Mouse (Mus musculus) lung, embryonic 14.5 days (tissue): ENCODE measurements around the gene Ube2u. TPM values are rescaled to one million over a fixed set of nuclear protein-coding genes. Genes with fewer than 3 reads are reported as not detected.
"Not testable (repeated sequence)": the region's sequence is repeated elsewhere in the genome, so short reads cannot be mapped to it uniquely, and the experiment has no call there.

ENCODE experiments used
- ATAC-seq: fragments of 200-750 bp; cut with Nextera tagmentation; 2 replicates; pipeline ENCODE4 v1.8.0; 2017; ENCODE audit warnings: mild to moderate bottlenecking, moderate TSS enrichment, moderate library complexity; ENCODE audit not compliant: insufficient read depth
- DNase-seq: peaks from one replicate; pipeline ENCODE4 v3.0.0-alpha.2; 2015
- H3K27ac ChIP-seq: fragments of 300-500 bp; sonication (generic); 2 replicates; pipeline ENCODE4 v1.5.1; 2014; ENCODE audit warnings: low read depth, mild to moderate bottlenecking, moderate library complexity
- H3K27me3 ChIP-seq: fragments of 300-500 bp; sonication (generic); 2 replicates; pipeline ENCODE4 v1.6.1; 2014; ENCODE audit warnings: low read length, control low read depth; ENCODE audit not compliant: insufficient read depth
- H3K36me3 ChIP-seq: fragments of 300-500 bp; sonication (generic); 2 replicates; pipeline ENCODE4 v1.6.1; 2014; ENCODE audit warnings: control low read depth; ENCODE audit not compliant: insufficient read depth
- H3K4me1 ChIP-seq: fragments of 300-500 bp; sonication (generic); 2 replicates; pipeline ENCODE4 v1.6.1; 2014; ENCODE audit warnings: antibody characterized with exemption, control low read depth; ENCODE audit not compliant: insufficient read depth
- H3K4me2 ChIP-seq: fragments of 300-500 bp; sonication (generic); 2 replicates; pipeline ENCODE4 v1.6.1; 2014; ENCODE audit warnings: mild to moderate bottlenecking
- H3K4me3 ChIP-seq: fragments of 300-500 bp; sonication (generic); 2 replicates; pipeline ENCODE4 v1.5.1; 2014; ENCODE audit warnings: low read depth, low read length
- H3K9ac ChIP-seq: fragments of 300-500 bp; sonication (generic); 2 replicates; pipeline ENCODE4 v1.6.1; 2014
- H3K9me3 ChIP-seq: fragments of 300-500 bp; sonication (generic); 2 replicates; pipeline ENCODE4 v1.6.1; 2016; ENCODE audit warnings: low read depth, low read length, control low read depth
- CTCF ChIP-seq: IDR thresholded peaks from 2 replicates; pipeline ENCODE4 v1.5.1; 2016; ENCODE audit warnings: antibody characterized with exemption, low read depth
- WGBS: fragments of 180-500 bp; shearing (Covaris S2); extraction: QIAGEN DNeasy Blood & Tissue Kit; methylation state at CpG from one replicate; pipeline ENCODE4 v1.1.7; 2014; 5-methylcytosine and 5-hydroxymethylcytosine counted together
- polyA plus RNA-seq: library from polyadenylated mRNA; unstranded; fragments of >200 nt; fragmentation: Nextera tagmentation; extraction: Ambion mirVana; gene quantifications from 2 replicates; pipeline ENCODE4 v1.2.1, GENCODE M21; 2014

Gene Ube2u
- polyA plus RNA-seq, 1 experiment from 2014 or later = 0.42 TPM

GRCm38 (mm10) chr4:100488447-100488846 lies 9.8 kb downstream of the Ube2u start:
- ATAC-seq (no peak), DNase-seq (no peak)
- Histone ChIP-seq H3K9me3 (no peaks in the 10 kb centered on the region), H3K9ac (no peak overlapping the region), H3K4me1 (no peaks in the 10 kb centered on the region), H3K4me3 (no peak overlapping the region), H3K27me3 (no peaks in the 10 kb centered on the region), H3K4me2 (no peak overlapping the region), H3K36me3 (no peaks in the 10 kb centered on the region), H3K27ac (no peak overlapping the region)
- WGBS = 89% methylated on average over 3 of the region's 3 CpGs
- no peak for TF ChIP-seq CTCF

- Histone ChIP-seq H3K9ac (no peak overlapping the region), H3K4me3 (no peak overlapping the region), H3K4me1 (no peaks in the 10 kb centered on the region), H3K27me3 (no peaks in the 10 kb centered on the region), H3K27ac (no peak overlapping the region), H3K9me3 (no peaks in the 10 kb centered on the region), H3K4me2 (no peak overlapping the region), H3K36me3 (no peaks in the 10 kb centered on the region)
- no peak for ATAC-seq
- WGBS = 82% methylated on average over 3 of the region's 3 CpGs
- no peak for TF ChIP-seq CTCF
- DNase-seq = no peak
Observed at GRCm38 (mm10) chr4:100495176-100495575, 16.5 kb downstream of the Ube2u start.

GRCm38 (mm10) chr4:100496521-100496920 lies 17.9 kb downstream of the Ube2u start:
- Histone ChIP-seq H3K9me3 (no peaks in the 10 kb centered on the region), H3K4me2 (no peak overlapping the region), H3K27me3 (no peaks in the 10 kb centered on the region), H3K9ac (no peak overlapping the region), H3K4me3 (no peak overlapping the region), H3K4me1 (no peaks in the 10 kb centered on the region), H3K36me3 (no peaks in the 10 kb centered on the region), H3K27ac (no peak overlapping the region)
- 85% methylated on average over 1 of the region's 1 CpGs for WGBS
- ATAC-seq = no peak
- DNase-seq = no peak
- no peak for TF ChIP-seq CTCF

GRCm38 (mm10) chr4:100498192-100498591 lies 19.5 kb downstream of the Ube2u start:
- Histone ChIP-seq H3K9me3 (no peaks in the 10 kb centered on the region), H3K4me1 (no peaks in the 10 kb centered on the region), H3K4me3 (no peak overlapping the region), H3K9ac (no peak overlapping the region), H3K27ac (no peak overlapping the region), H3K36me3 (no peaks in the 10 kb centered on the region), H3K27me3 (no peaks in the 10 kb centered on the region), H3K4me2 (no peak overlapping the region)
- peak; percentile 60 for DNase-seq
- WGBS = 44% methylated on average over 6 of the region's 6 CpGs
- no peak for ATAC-seq
- peak; percentile 50 for TF ChIP-seq CTCF

DNA sequence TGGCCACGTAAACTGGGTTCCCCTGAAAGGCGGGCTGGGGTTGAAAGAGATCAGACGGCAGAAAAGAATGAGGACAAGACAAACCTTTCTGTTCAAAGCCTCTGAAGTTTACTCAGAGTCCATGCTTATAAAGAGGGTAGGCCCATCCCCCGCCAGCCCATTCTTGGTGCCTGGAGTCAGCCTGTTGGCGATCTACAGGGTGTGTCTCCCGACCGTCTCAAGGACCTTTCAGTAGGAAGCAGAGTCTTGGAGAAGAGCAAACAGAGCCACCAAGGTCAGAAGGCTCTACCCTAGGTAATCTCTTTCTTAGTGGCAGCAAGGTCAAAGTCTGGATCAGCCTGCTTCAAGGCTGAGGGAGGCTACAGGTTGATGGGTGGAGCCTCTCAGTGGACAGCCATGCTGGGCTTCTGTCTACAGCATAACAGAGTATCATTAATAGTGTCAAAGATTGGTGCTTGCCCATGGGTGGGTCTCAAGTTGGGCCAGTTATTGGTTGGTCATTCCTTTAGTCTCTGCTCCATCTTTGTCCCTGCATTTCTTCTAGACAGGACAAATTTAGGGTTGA lies 20.5 kb downstream of the Ube2u start:
- H3K4me3 ChIP-seq, H3K9ac ChIP-seq, H3K4me1 ChIP-seq, DNase-seq, ATAC-seq, H3K36me3 ChIP-seq, H3K9me3 ChIP-seq, H3K27me3 ChIP-seq, H3K27ac ChIP-seq, H3K4me2 ChIP-seq: not testable (repeated sequence)
- WGBS = 83% methylated on average over 7 of the region's 7 CpGs

GRCm38 (mm10) chr4:100503337-100503736 lies 24.7 kb downstream of the Ube2u start:
- no peak for DNase-seq
- Histone ChIP-seq H3K4me2 (no peak overlapping the region), H3K9ac (no peak overlapping the region), H3K9me3 (no peaks in the 10 kb centered on the region), H3K27me3 (no peaks in the 10 kb centered on the region), H3K4me1 (no peaks in the 10 kb centered on the region), H3K36me3 (no peaks in the 10 kb centered on the region), H3K27ac (no peak overlapping the region), H3K4me3 (no peak overlapping the region)
- no peak for TF ChIP-seq CTCF
- WGBS = 69% methylated on average over 2 of the region's 2 CpGs
- ATAC-seq = no peak

DNA sequence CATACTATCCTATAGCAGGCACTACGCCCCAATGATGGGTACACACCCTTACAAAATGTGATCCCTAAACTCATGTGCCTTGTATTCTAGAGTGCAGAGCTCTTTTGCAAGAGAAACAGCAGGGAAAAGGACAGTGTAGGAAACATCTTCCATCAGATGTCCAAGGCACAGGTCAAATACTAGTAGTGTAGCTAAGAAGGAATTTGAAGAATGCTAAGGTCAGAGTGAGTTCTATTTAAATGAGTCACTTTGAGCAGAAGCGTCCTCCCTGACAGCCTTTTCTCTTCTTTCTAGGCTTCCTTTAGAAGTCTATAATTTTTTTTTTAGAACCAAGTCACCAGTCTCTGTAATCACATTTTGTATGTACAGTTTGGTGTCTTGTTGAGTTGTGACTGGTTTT lies 39.0 kb downstream of the Ube2u start:
- H3K36me3 ChIP-seq = no peaks in the 10 kb centered on the region
- TF ChIP-seq CTCF = no peak
- no peak overlapping the region for H3K4me3 ChIP-seq
- WGBS = 74% methylated on average over 2 of the region's 2 CpGs
- H3K27ac ChIP-seq = no peak overlapping the region
- H3K9me3 ChIP-seq = no peaks in the 10 kb centered on the region
- H3K4me1 ChIP-seq = no peaks in the 10 kb centered on the region
- no peak overlapping the region for H3K4me2 ChIP-seq
- no peak for ATAC-seq
- no peak for DNase-seq
- no peak overlapping the region for H3K9ac ChIP-seq
- no peaks in the 10 kb centered on the region for H3K27me3 ChIP-seq

- ATAC-seq (no peak), DNase-seq (no peak)
- peaks cover 4% of the 10 kb centered on the region; the same call in 1 of the 2 replicates for H3K4me1 ChIP-seq
- no peak overlapping the region for H3K4me2 ChIP-seq
- no peak overlapping the region for H3K9ac ChIP-seq
- H3K4me3 ChIP-seq = no peak overlapping the region
- H3K36me3 ChIP-seq = no peaks in the 10 kb centered on the region
- H3K27ac ChIP-seq = no peak overlapping the region
- TF ChIP-seq CTCF = no peak
- H3K9me3 ChIP-seq = no peaks in the 10 kb centered on the region
- no peaks in the 10 kb centered on the region for H3K27me3 ChIP-seq
- WGBS = 38% methylated on average over 6 of the region's 6 CpGs
Observed at GRCm38 (mm10) chr4:100522534-100522933, 43.9 kb downstream of the Ube2u start.
